Mouse (Mus musculus): ENCODE results near the gene Smim8.

DNA sequence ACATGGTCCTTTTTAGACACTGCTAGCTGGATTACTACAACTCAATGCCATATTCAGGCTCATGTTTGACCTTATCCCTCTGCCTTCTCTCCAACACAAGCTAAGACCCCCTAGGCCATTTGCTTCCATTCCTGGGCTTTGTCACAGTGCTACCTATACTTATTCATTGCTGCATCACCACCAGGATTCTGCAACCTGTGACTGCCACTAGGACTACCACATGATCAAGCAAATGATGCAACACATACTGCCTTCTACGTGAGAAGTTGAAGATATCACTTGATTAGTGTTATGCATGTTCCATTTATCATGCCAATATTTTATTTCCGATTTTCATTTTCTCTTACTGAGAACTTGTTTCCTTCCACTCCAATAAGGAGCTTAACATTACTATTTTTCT lies 19.8 kb upstream of the Smim8 start:
- no peak for TF ChIP-seq CTCF (conservative IDR thresholded peaks at IDR 0.05; ENCODE audit: insufficient read depth, insufficient read length, low read depth, low read length)
- TF ChIP-seq POLR2A (IDR thresholded peaks at IDR 0.05; ENCODE audit: low read depth, low read length), result no peak
